Mouse (Mus musculus): Measurements from ENCODE around the gene Zdhhc17.

Gene Zdhhc17

DNA sequence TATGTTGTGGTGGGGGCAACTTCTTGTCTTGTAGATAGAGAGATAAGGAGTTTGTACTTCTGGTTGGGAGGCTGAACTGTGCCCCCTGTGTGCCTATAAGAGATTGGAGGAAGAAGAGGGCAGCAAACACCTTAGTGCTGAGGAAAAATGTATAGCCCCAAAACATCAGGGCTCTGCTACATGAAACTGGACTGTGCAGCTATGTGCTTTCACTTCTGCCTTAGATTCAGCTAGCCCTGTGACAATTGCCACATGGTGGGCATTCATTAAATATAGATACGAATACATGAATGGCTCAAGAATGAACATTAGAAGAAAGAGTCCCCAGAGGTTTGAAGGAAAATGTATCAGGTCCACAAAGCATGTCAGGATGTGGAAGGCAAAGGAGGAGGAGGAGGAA, 25.2 kb upstream of the Zdhhc17 start:
- Histone ChIP-seq H3K27me3 (ENCODE audit: insufficient read depth, low read length) (peaks cover 3% of the 10 kb centered on the region; the same call in 1 of the 2 replicates), H3K9me3 (ENCODE audit: low read length) (no peaks in the 10 kb centered on the region), H3K4me1 (replicated peaks; ENCODE audit: low read depth, low read length) (no peaks in the 10 kb centered on the region), H3K36me3 (ENCODE audit: insufficient read depth, low read length) (no peaks in the 10 kb centered on the region), H3K4me3 (replicated peaks; ENCODE audit: low read length) (no peak overlapping the region)
- TF ChIP-seq NANOG (IDR thresholded peaks at IDR 0.05; ENCODE audit: borderline replicate concordance, low read length), result no peak
- no peak for TF ChIP-seq CTCF (conservative IDR thresholded peaks at IDR 0.05; ENCODE audit: low read length)
- TF ChIP-seq POU5F1 (IDR thresholded peaks at IDR 0.05; ENCODE audit: borderline replicate concordance, low read length), result no peak

DNA sequence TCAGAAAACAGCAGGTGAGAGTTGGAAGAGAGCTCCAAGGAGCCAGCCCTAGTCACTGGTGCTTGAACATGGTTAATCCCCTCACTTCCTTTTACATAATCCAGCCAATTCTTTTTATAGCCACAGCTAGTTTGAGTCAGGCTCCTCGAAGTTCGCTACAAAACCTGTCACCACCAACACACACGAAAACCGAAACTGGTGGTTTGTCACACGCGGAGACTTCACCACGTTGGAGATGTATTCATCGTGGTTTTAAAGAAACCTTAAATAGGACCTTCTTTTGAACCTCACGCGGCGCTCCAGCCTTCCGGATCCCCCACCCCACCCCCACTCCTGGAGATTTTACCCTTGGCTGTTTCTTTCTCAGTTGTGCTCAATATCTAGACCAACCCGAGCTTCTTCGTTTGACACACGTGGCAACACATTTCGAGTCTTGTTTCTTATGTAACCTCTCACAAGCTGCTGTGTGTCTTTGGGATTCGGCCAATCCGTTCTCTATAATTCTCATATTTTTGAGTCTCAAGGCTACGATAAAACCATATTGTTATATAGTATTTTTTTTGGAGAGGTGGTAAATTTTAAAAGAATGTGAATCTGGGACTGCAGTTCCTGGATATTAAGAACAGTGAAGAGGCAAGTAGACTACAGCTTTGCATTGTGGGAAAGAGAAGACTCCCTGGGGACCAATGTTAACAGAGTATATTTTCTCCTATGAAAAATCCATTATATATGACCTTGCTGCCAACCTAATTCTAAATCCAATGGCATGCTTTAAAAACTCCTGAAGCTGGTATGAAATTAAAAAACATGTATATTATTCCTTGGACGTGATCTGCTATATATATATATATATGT, 21.8 kb upstream of the Zdhhc17 start:
- Histone ChIP-seq H3K27me3 (ENCODE audit: insufficient read depth, low read length) (peaks cover 3% of the 10 kb centered on the region; the same call in 1 of the 2 replicates), H3K4me3 (replicated peaks; ENCODE audit: low read length) (no peak overlapping the region), H3K9me3 (ENCODE audit: low read length) (no peaks in the 10 kb centered on the region), H3K36me3 (ENCODE audit: insufficient read depth, low read length) (no peaks in the 10 kb centered on the region), H3K4me1 (replicated peaks; ENCODE audit: low read depth, low read length) (0 out of 2 replicates have a peak, but pooled peaks cover 3% of the 10 kb centered on the region)
- TF ChIP-seq POU5F1 (IDR thresholded peaks at IDR 0.05; ENCODE audit: borderline replicate concordance, low read length), result no peak

GRCm38 (mm10) chr10:111030845-111031244, 20.9 kb upstream of the Zdhhc17 start:
- Histone ChIP-seq H3K27me3 (ENCODE audit: insufficient read depth, low read length) (peaks cover 3% of the 10 kb centered on the region; the same call in 1 of the 2 replicates), H3K4me1 (replicated peaks; ENCODE audit: low read depth, low read length) (0 out of 2 replicates have a peak, but pooled peaks cover 3% of the 10 kb centered on the region), H3K4me3 (replicated peaks; ENCODE audit: low read length) (no peak overlapping the region), H3K9me3 (ENCODE audit: low read length) (no peaks in the 10 kb centered on the region), H3K36me3 (ENCODE audit: insufficient read depth, low read length) (no peaks in the 10 kb centered on the region)
- TF ChIP-seq NANOG (IDR thresholded peaks at IDR 0.05; ENCODE audit: borderline replicate concordance, low read length) (no peak), CTCF (conservative IDR thresholded peaks at IDR 0.05; ENCODE audit: low read length) (no peak), POU5F1 (IDR thresholded peaks at IDR 0.05; ENCODE audit: borderline replicate concordance, low read length) (no peak)

GRCm38 (mm10) chr10:111026106-111026505, 16.2 kb upstream of the Zdhhc17 start:
- 0 out of 2 replicates have a peak, but pooled peaks cover 3% of the 10 kb centered on the region for H3K4me1 ChIP-seq (replicated peaks; ENCODE audit: low read depth, low read length)
- no peak for TF ChIP-seq NANOG (IDR thresholded peaks at IDR 0.05; ENCODE audit: borderline replicate concordance, low read length)
- TF ChIP-seq CTCF (conservative IDR thresholded peaks at IDR 0.05; ENCODE audit: low read length), result no peak
- H3K4me3 ChIP-seq (replicated peaks; ENCODE audit: low read length), result no peak overlapping the region
- H3K27me3 ChIP-seq (ENCODE audit: insufficient read depth, low read length), result no peaks in the 10 kb centered on the region
- no peaks in the 10 kb centered on the region for H3K36me3 ChIP-seq (ENCODE audit: insufficient read depth, low read length)
- peaks cover 8% of the 10 kb centered on the region for H3K9me3 ChIP-seq (ENCODE audit: low read length)

- Histone ChIP-seq H3K27me3 (ENCODE audit: insufficient read depth, low read length) (no peaks in the 10 kb centered on the region), H3K4me1 (replicated peaks; ENCODE audit: low read depth, low read length) (peaks cover 8% of the 10 kb centered on the region), H3K9me3 (ENCODE audit: low read length) (peaks cover 8% of the 10 kb centered on the region), H3K4me3 (replicated peaks; ENCODE audit: low read length) (no peak overlapping the region), H3K36me3 (ENCODE audit: insufficient read depth, low read length) (no peaks in the 10 kb centered on the region)
- TF ChIP-seq POU5F1 (IDR thresholded peaks at IDR 0.05; ENCODE audit: borderline replicate concordance, low read length) (no peak), CTCF (conservative IDR thresholded peaks at IDR 0.05; ENCODE audit: low read length) (no peak), NANOG (IDR thresholded peaks at IDR 0.05; ENCODE audit: borderline replicate concordance, low read length) (no peak)
Measured at GRCm38 (mm10) chr10:111024746-111025145, 14.8 kb upstream of the Zdhhc17 start.

DNA sequence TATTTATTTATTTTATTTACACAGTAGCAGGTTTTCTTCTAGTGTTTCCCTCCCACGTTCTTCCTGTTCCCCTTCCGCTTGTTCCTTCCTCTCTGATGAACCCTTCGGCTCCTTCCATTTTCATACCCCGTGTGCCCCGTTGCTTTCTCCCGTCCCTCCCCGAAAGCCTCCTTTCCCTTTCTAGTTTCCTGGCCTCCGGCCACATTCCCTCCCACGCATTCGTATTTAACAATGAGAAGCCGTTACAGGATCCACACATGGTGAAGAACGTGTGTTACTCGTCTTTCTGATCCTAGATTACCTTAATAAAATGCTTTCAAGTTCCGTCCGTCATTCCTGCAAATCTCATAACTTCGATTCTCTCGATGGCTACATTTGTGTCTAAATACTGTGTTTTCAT, 4.5 kb upstream of the Zdhhc17 start:
- Histone ChIP-seq H3K27me3 (ENCODE audit: insufficient read depth, low read length) (peaks cover 26% of the 10 kb centered on the region), H3K4me3 (replicated peaks; ENCODE audit: low read length) (no peak overlapping the region), H3K4me1 (replicated peaks; ENCODE audit: low read depth, low read length) (peaks cover 13% of the 10 kb centered on the region), H3K36me3 (ENCODE audit: insufficient read depth, low read length) (no peaks in the 10 kb centered on the region), H3K9me3 (ENCODE audit: low read length) (peaks cover 3% of the 10 kb centered on the region; the same call in 1 of the 2 replicates)
- no peak for TF ChIP-seq NANOG (IDR thresholded peaks at IDR 0.05; ENCODE audit: borderline replicate concordance, low read length)

DNA sequence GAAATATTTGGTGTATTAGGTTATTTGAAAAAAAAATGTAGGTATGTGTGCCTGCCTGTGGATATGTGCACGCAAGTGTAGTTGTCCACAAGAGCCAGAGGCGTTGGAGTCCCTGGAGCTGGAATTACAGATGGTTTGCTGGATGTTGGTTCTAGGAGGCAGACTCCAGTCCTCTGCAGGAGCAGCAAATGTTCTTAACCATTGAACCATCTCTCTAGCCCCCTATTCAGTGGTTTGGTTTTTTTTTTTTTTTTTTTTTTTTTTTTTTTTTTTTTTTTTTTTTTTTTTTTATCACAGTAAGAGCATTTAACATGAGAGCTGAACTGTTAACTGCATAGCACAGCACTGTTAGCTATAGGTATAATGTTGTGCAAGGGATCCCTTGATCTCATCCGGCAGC, 3.3 kb upstream of the Zdhhc17 start:
- peaks cover 26% of the 10 kb centered on the region for H3K27me3 ChIP-seq (ENCODE audit: insufficient read depth, low read length)
- H3K36me3 ChIP-seq (ENCODE audit: insufficient read depth, low read length), result no peaks in the 10 kb centered on the region
- peaks cover 16% of the 10 kb centered on the region for H3K4me1 ChIP-seq (replicated peaks; ENCODE audit: low read depth, low read length)
- peaks cover 3% of the 10 kb centered on the region; the same call in 1 of the 2 replicates for H3K9me3 ChIP-seq (ENCODE audit: low read length)
- H3K4me3 ChIP-seq (replicated peaks; ENCODE audit: low read length), result no peak overlapping the region
- TF ChIP-seq POU5F1 (IDR thresholded peaks at IDR 0.05; ENCODE audit: borderline replicate concordance, low read length) (no peak), NANOG (IDR thresholded peaks at IDR 0.05; ENCODE audit: borderline replicate concordance, low read length) (no peak), CTCF (conservative IDR thresholded peaks at IDR 0.05; ENCODE audit: low read length) (no peak)

GRCm38 (mm10) chr10:111012496-111013038, 2.6 kb upstream of the Zdhhc17 start:
- Histone ChIP-seq H3K27me3 (ENCODE audit: insufficient read depth, low read length) (peaks cover 26% of the 10 kb centered on the region), H3K4me1 (replicated peaks; ENCODE audit: low read depth, low read length) (peaks cover 23% of the 10 kb centered on the region), H3K9me3 (ENCODE audit: low read length) (peaks cover 2% of the 10 kb centered on the region; the same call in 1 of the 2 replicates), H3K4me3 (replicated peaks; ENCODE audit: low read length) (no peak overlapping the region), H3K36me3 (ENCODE audit: insufficient read depth, low read length) (no peaks in the 10 kb centered on the region)
- no peak for TF ChIP-seq POU5F1 (IDR thresholded peaks at IDR 0.05; ENCODE audit: borderline replicate concordance, low read length)
- no peak for TF ChIP-seq NANOG (IDR thresholded peaks at IDR 0.05; ENCODE audit: borderline replicate concordance, low read length)
- TF ChIP-seq CTCF (conservative IDR thresholded peaks at IDR 0.05; ENCODE audit: low read length), result no peak
